27 mouse cellular contexts compared by ENCODE assay signal in the genomic region with DNA sequence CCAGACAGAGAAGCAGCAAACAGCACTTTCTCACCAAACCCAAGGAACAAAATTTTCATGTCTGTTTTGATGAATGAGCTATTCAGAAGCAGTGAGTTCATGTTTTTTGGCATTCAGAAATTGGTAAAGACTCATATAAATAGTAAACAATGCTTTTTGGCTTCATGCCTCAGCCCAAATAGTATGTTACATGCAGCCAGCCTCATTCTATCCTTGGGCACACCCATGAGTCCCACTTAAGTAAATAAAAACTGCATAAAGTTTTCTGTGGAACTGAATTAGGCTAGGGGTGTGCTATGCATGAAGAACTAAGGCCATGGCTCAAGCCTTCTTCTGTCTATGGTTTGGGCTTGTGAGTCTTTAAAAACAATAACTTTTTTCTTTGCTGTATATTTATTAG.
A peak's percentile ranks its signal among the peaks of the same experiment; 100 is the strongest.
DNase-seq lines count a peak whose midpoint lies in the region; ATAC-seq and TF ChIP-seq lines count a peak whose summit lies in the region.
"Had no signal": no experiment of that assay in that cellular context is flagged by ENCODE, and none has a peak within 500 bp of the region (broad histone marks: within the 10 kb centered on the region; RNA-seq: fewer than 3 reads in every experiment).

No protein-coding gene starts in this region.

- H3K9me3 ChIP-seq in lung, embryonic 14.5 days (ENCODE audit: low read depth, low read length), result no peaks in the 10 kb centered on the region
- H3K9me3 ChIP-seq in stomach, embryonic 16.5 days (replicated peaks; ENCODE audit: control insufficient read depth, low read length), result no peaks in the 10 kb centered on the region
- no peaks in the 10 kb centered on the region for H3K9me3 ChIP-seq in stomach, postnatal 0 days (ENCODE audit: control insufficient read depth, low read length)
- H3K9me3 ChIP-seq in embryonic facial prominence, embryonic 14.5 days (ENCODE audit: control insufficient read depth, low read length), result no peaks in the 10 kb centered on the region
- H3K9me3 ChIP-seq: embryonic facial prominence, embryonic 12.5 days; forebrain, embryonic 12.5 days; heart, embryonic 15.5 days; hindbrain, embryonic 10.5 days; hindbrain, embryonic 13.5 days; intestine, embryonic 15.5 days had no signal

- no peak for TF ChIP-seq CTCF in lung, embryonic 14.5 days (IDR thresholded peaks at IDR 0.05; ENCODE audit: low read depth)
- no peak for TF ChIP-seq CTCF in stomach, postnatal 0 days (IDR thresholded peaks at IDR 0.05; ENCODE audit: low read depth)

- no peak overlapping the region for H3K4me3 ChIP-seq in lung, embryonic 14.5 days (ENCODE audit: low read depth, low read length)
- H3K4me3 ChIP-seq in stomach, embryonic 16.5 days (replicated peaks; ENCODE audit: low read length), result no peak overlapping the region
- H3K4me3 ChIP-seq in stomach, postnatal 0 days (ENCODE audit: low read depth, low read length), result no peak overlapping the region
- no peak overlapping the region for H3K4me3 ChIP-seq in embryonic facial prominence, embryonic 14.5 days (ENCODE audit: low read depth, low read length)
- H3K4me3 ChIP-seq: embryonic facial prominence, embryonic 12.5 days; forebrain, embryonic 12.5 days; heart, embryonic 15.5 days; hindbrain, embryonic 10.5 days; hindbrain, embryonic 13.5 days; intestine, embryonic 15.5 days had no signal

- H3K9ac ChIP-seq in lung, embryonic 14.5 days, result no peak overlapping the region
- no peak overlapping the region for H3K9ac ChIP-seq in stomach, embryonic 16.5 days (ENCODE audit: low read length)
- no peak overlapping the region for H3K9ac ChIP-seq in stomach, postnatal 0 days (ENCODE audit: low read length)
- H3K9ac ChIP-seq in embryonic facial prominence, embryonic 14.5 days (ENCODE audit: low read depth, low read length), result no peak overlapping the region
- H3K9ac ChIP-seq: embryonic facial prominence, embryonic 12.5 days; forebrain, embryonic 12.5 days; heart, embryonic 15.5 days; hindbrain, embryonic 13.5 days; intestine, embryonic 15.5 days had no signal

- no peak overlapping the region for H3K27ac ChIP-seq in lung, embryonic 14.5 days (ENCODE audit: low read depth)
- peak overlapping the region; percentile 12 for H3K27ac ChIP-seq in stomach, embryonic 16.5 days (ENCODE audit: low read length)
- H3K27ac ChIP-seq in stomach, postnatal 0 days (replicated peaks), result no peak overlapping the region
- H3K27ac ChIP-seq in embryonic facial prominence, embryonic 14.5 days (replicated peaks; ENCODE audit: low read depth, low read length), result no peak overlapping the region
- H3K27ac ChIP-seq: embryonic facial prominence, embryonic 12.5 days; forebrain, embryonic 12.5 days; heart, embryonic 15.5 days; hindbrain, embryonic 10.5 days; hindbrain, embryonic 13.5 days; intestine, embryonic 15.5 days had no signal

- no peaks in the 10 kb centered on the region for H3K4me1 ChIP-seq in lung, embryonic 14.5 days (ENCODE audit: insufficient read depth)
- no peaks in the 10 kb centered on the region for H3K4me1 ChIP-seq in stomach, embryonic 16.5 days (ENCODE audit: control insufficient read depth, insufficient read depth, low read length)
- no peaks in the 10 kb centered on the region for H3K4me1 ChIP-seq in stomach, postnatal 0 days (replicated peaks; ENCODE audit: control insufficient read depth, insufficient read depth)
- no peaks in the 10 kb centered on the region for H3K4me1 ChIP-seq in embryonic facial prominence, embryonic 14.5 days (ENCODE audit: control insufficient read depth, insufficient read depth, low read length)
- H3K4me1 ChIP-seq: embryonic facial prominence, embryonic 12.5 days; forebrain, embryonic 12.5 days; heart, embryonic 15.5 days; hindbrain, embryonic 10.5 days; hindbrain, embryonic 13.5 days; intestine, embryonic 15.5 days had no signal

- TF ChIP-seq EP300 in stomach, postnatal 0 days (optimal IDR thresholded peaks at IDR 0.05), result no peak

- DNase-seq in lung, embryonic 14.5 days, result peak; percentile 79
- DNase-seq in lung, postnatal 25 days (ENCODE audit: low spot score), result no peak
- no peak for DNase-seq in stomach, postnatal 0 days (ENCODE audit: low spot score)
- peak; percentile 78 for DNase-seq in embryonic facial prominence, embryonic 14.5 days (ENCODE audit: low spot score)
- DNase-seq in urinary bladder, postnatal 25 days (ENCODE audit: low spot score), result no peak
- no peak for DNase-seq in right cerebral cortex, adult 18-20 months
- DNase-seq: adrenal gland, postnatal 10 days; adrenal gland, postnatal 36 days; cerebellum, adult 18-20 months; cerebellum, adult 9-10 months; cerebellum, postnatal 14 days; gastrocnemius, postnatal 10 days; heart, adult 11 months; heart, postnatal 10 days; heart, postnatal 36 days had no signal

- H3K4me2 ChIP-seq in lung, embryonic 14.5 days, result no peak overlapping the region
- no peak overlapping the region for H3K4me2 ChIP-seq in stomach, embryonic 16.5 days (ENCODE audit: low read depth, low read length)
- no peak overlapping the region for H3K4me2 ChIP-seq in stomach, postnatal 0 days (replicated peaks; ENCODE audit: low read depth)
- H3K4me2 ChIP-seq in embryonic facial prominence, embryonic 14.5 days (ENCODE audit: low read depth, low read length), result no peak overlapping the region
- H3K4me2 ChIP-seq: embryonic facial prominence, embryonic 12.5 days; forebrain, embryonic 12.5 days; heart, embryonic 11.5 days; heart, embryonic 15.5 days; hindbrain, embryonic 13.5 days; intestine, embryonic 15.5 days had no signal

- no peaks in the 10 kb centered on the region for H3K27me3 ChIP-seq in lung, embryonic 14.5 days (ENCODE audit: insufficient read depth, low read length)
- no peaks in the 10 kb centered on the region for H3K27me3 ChIP-seq in stomach, embryonic 16.5 days (ENCODE audit: control insufficient read depth, insufficient read depth, low read length)
- no peaks in the 10 kb centered on the region for H3K27me3 ChIP-seq in stomach, postnatal 0 days (ENCODE audit: control insufficient read depth, insufficient read depth, low read length)
- H3K27me3 ChIP-seq in embryonic facial prominence, embryonic 14.5 days (replicated peaks; ENCODE audit: control insufficient read depth, insufficient read depth, low read length), result no peaks in the 10 kb centered on the region
- H3K27me3 ChIP-seq: embryonic facial prominence, embryonic 12.5 days; forebrain, embryonic 12.5 days; heart, embryonic 15.5 days; hindbrain, embryonic 13.5 days; intestine, embryonic 15.5 days had no signal

- no peaks in the 10 kb centered on the region for H3K36me3 ChIP-seq in lung, embryonic 14.5 days (ENCODE audit: insufficient read depth)
- no peaks in the 10 kb centered on the region for H3K36me3 ChIP-seq in stomach, embryonic 16.5 days (ENCODE audit: control insufficient read depth, insufficient read depth, low read length)
- H3K36me3 ChIP-seq in stomach, postnatal 0 days (ENCODE audit: control insufficient read depth, insufficient read depth, low read length), result no peaks in the 10 kb centered on the region
- H3K36me3 ChIP-seq in embryonic facial prominence, embryonic 14.5 days (ENCODE audit: control insufficient read depth, insufficient read depth, low read length), result no peaks in the 10 kb centered on the region
- H3K36me3 ChIP-seq: embryonic facial prominence, embryonic 12.5 days; forebrain, embryonic 12.5 days; heart, embryonic 15.5 days; hindbrain, embryonic 10.5 days; hindbrain, embryonic 13.5 days; intestine, embryonic 15.5 days had no signal

- peak; percentile 78; the same call in 1 of the 2 replicates for ATAC-seq in lung, embryonic 14.5 days (ENCODE audit: insufficient read depth)
- ATAC-seq in stomach, embryonic 16.5 days (ENCODE audit: insufficient read depth, low FRiP score), result no peak
- no peak for ATAC-seq in stomach, postnatal 0 days (ENCODE audit: low FRiP score, low TSS enrichment)
- 0 out of 2 replicates have a peak, but pooled peaks have one; percentile 55 for ATAC-seq in embryonic facial prominence, embryonic 14.5 days (ENCODE audit: low read depth)
- ATAC-seq: activated CD4-positive, CD25-positive, alpha-beta regulatory T cell, adult 4 months; CD4-positive, CD25-positive, alpha-beta regulatory T cell, adult 4 months; forebrain, embryonic 16.5 days; hindbrain, embryonic 16.5 days; intestine, embryonic 15.5 days had no signal

Comparison
In these comparisons a context has a peak if more than half of its experiments do, and no peak if none do; other contexts are left out.
1. DNase-seq: peak in lung, embryonic 14.5 days (single experiment) and embryonic facial prominence, embryonic 14.5 days (single experiment); none in lung, postnatal 25 days (single experiment), stomach, postnatal 0 days (single experiment), urinary bladder, postnatal 25 days (single experiment) and right cerebral cortex, adult 18-20 months (single experiment).
2. ATAC-seq: peak in lung, embryonic 14.5 days (single experiment) and embryonic facial prominence, embryonic 14.5 days (single experiment); none in stomach, embryonic 16.5 days (single experiment) and stomach, postnatal 0 days (single experiment).